Mouse (Mus musculus) C2C12 (cell line): ENCODE data around the gene Ttc23.

Experiments used
- CTCF ChIP-seq: IDR thresholded peaks from one replicate; pipeline ENCODE4 v1.5.1; 2011; ENCODE audit not compliant: control insufficient read depth, insufficient read depth, insufficient read length
- USF1 ChIP-seq: IDR thresholded peaks from one replicate; pipeline ENCODE4 v1.6.1; 2011; ENCODE audit warnings: low read depth, mild to moderate bottlenecking, control low read depth, moderate library complexity

DNA sequence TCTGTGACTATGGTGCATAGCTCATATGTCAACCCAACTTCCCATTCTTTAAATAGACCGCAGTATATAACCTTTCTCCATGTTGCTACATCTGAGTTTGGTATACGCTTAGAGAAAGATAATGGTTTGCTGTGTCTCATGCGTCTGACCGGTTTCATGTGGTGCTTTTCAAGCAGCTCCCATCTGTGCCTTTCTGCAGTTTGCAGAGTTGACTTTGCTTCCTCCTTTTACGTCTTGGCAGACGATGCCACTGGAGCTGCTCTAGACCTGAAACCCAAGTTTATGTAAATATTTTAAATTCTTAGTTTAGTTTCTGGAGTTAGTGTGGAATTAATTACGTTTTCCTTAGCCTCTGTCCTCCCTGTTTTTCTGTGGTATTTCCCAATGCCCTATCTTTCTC lies 7.5 kb downstream of the Ttc23 start:
- TF ChIP-seq CTCF (no peak), USF1 (no peak)
